Mouse (Mus musculus) hindbrain, embryonic 11.5 days (tissue): ENCODE results near the gene Slc4a3. TPM values are rescaled to one million over a fixed set of nuclear protein-coding genes. Genes with fewer than 3 reads are reported as not detected.

ENCODE experiments used
- ATAC-seq: fragments of 200-750 bp; cut with Nextera tagmentation; 2 replicates; pipeline ENCODE4 v1.8.0; 2017; ENCODE audit warnings: mild to moderate bottlenecking, moderate TSS enrichment, moderate library complexity; ENCODE audit not compliant: low FRiP score
- DNase-seq: peaks from one replicate; pipeline ENCODE4 v3.0.0-alpha.2; 2015; ENCODE audit warnings: low spot score
- H3K27ac ChIP-seq: fragments of 300-500 bp; sonication (generic); 2 replicates; pipeline ENCODE4 v1.5.1; 2014; ENCODE audit warnings: mild to moderate bottlenecking, low read depth, low read length
- H3K27me3 ChIP-seq: fragments of 300-500 bp; sonication (generic); 2 replicates; pipeline ENCODE4 v1.6.1; 2014; ENCODE audit warnings: mild to moderate bottlenecking, low read length, moderate library complexity, mixed read lengths; ENCODE audit not compliant: control insufficient read depth, insufficient read depth
- H3K36me3 ChIP-seq: fragments of 300-500 bp; sonication (generic); 2 replicates; pipeline ENCODE4 v1.6.1; 2014; ENCODE audit warnings: mild to moderate bottlenecking, low read length, moderate library complexity, mixed read lengths; ENCODE audit not compliant: control insufficient read depth, insufficient read depth
- H3K4me1 ChIP-seq: fragments of 300-500 bp; sonication (generic); replicated peaks from 2 replicates; pipeline ENCODE4 v1.6.1; 2014; ENCODE audit warnings: low read length, mixed read lengths; ENCODE audit not compliant: control insufficient read depth, insufficient read depth
- H3K4me2 ChIP-seq: fragments of 300-500 bp; sonication (generic); replicated peaks from 2 replicates; pipeline ENCODE4 v1.6.1; 2014; ENCODE audit warnings: mild to moderate bottlenecking, low read depth, low read length
- H3K4me3 ChIP-seq: fragments of 300-500 bp; sonication (generic); 2 replicates; pipeline ENCODE4 v1.5.1; 2014; ENCODE audit warnings: low read depth, low read length
- H3K9ac ChIP-seq: fragments of 300-500 bp; sonication (generic); 2 replicates; pipeline ENCODE4 v1.6.1; 2014; ENCODE audit warnings: low read depth, low read length
- H3K9me3 ChIP-seq: fragments of 300-500 bp; sonication (generic); 2 replicates; pipeline ENCODE4 v1.6.1; 2016; ENCODE audit warnings: low read length; ENCODE audit not compliant: control insufficient read depth
- WGBS: fragments of 180-500 bp; shearing (Covaris S2); extraction: QIAGEN DNeasy Blood & Tissue Kit; methylation state at CpG from one replicate; pipeline ENCODE4 v1.1.7; 2014; 5-methylcytosine and 5-hydroxymethylcytosine counted together
- polyA plus RNA-seq: library from polyadenylated mRNA; unstranded; fragments of >200 nt; fragmentation: Nextera tagmentation; extraction: Ambion mirVana; gene quantifications from 2 replicates; pipeline ENCODE4 v1.2.1, GENCODE M21; 2014

The Slc4a3 gene
- polyA plus RNA-seq, 1 experiment from 2014 or later, result 9.2 TPM

- Histone ChIP-seq H3K36me3 (no peaks in the 10 kb centered on the region), H3K4me1 (no peaks in the 10 kb centered on the region), H3K27ac (no peak overlapping the region), H3K4me3 (no peak overlapping the region), H3K9me3 (no peaks in the 10 kb centered on the region), H3K4me2 (no peak overlapping the region), H3K27me3 (no peaks in the 10 kb centered on the region), H3K9ac (no peak overlapping the region)
- DNase-seq (no peak), ATAC-seq (no peak)
- WGBS, result 86% methylated on average over 2 of the region's 2 CpGs
Measured at GRCm38 (mm10) chr1:75537587-75537986, 8.5 kb upstream of the Slc4a3 start.

GRCm38 (mm10) chr1:75538597-75539190 lies 7.4 kb upstream of the Slc4a3 start:
- H3K27ac ChIP-seq, result no peak overlapping the region
- no peaks in the 10 kb centered on the region for H3K4me1 ChIP-seq
- WGBS, result 89% methylated on average over 9 of the region's 9 CpGs
- no peak overlapping the region for H3K9ac ChIP-seq
- H3K27me3 ChIP-seq, result no peaks in the 10 kb centered on the region
- no peak for ATAC-seq
- H3K4me3 ChIP-seq, result no peak overlapping the region
- H3K4me2 ChIP-seq, result no peak overlapping the region
- H3K36me3 ChIP-seq, result no peaks in the 10 kb centered on the region
- no peaks in the 10 kb centered on the region for H3K9me3 ChIP-seq
- no peak for DNase-seq

GRCm38 (mm10) chr1:75541496-75541895 lies 4.6 kb upstream of the Slc4a3 start:
- ATAC-seq (no peak), DNase-seq (no peak)
- Histone ChIP-seq H3K9ac (no peak overlapping the region), H3K4me1 (no peaks in the 10 kb centered on the region), H3K36me3 (no peaks in the 10 kb centered on the region), H3K27me3 (no peaks in the 10 kb centered on the region), H3K9me3 (no peaks in the 10 kb centered on the region), H3K27ac (no peak overlapping the region), H3K4me3 (no peak overlapping the region), H3K4me2 (no peak overlapping the region)
- 89% methylated on average over 7 of the region's 7 CpGs for WGBS

GRCm38 (mm10) chr1:75544351-75544750 lies 1.7 kb upstream of the Slc4a3 start:
- DNase-seq (no peak), ATAC-seq (no peak)
- WGBS, result 93% methylated on average over 6 of the region's 6 CpGs

GRCm38 (mm10) chr1:75547351-75547750 lies 1.3 kb downstream of the Slc4a3 start:
- Histone ChIP-seq H3K27ac (no peak overlapping the region), H3K4me3 (no peak overlapping the region), H3K36me3 (no peaks in the 10 kb centered on the region; the same call in 1 of the 2 replicates), H3K9me3 (no peaks in the 10 kb centered on the region), H3K4me2 (no peak overlapping the region; the same call in 1 of the 2 replicates), H3K4me1 (0 out of 2 replicates have a peak, but pooled peaks cover 2% of the 10 kb centered on the region), H3K27me3 (no peaks in the 10 kb centered on the region), H3K9ac (no peak overlapping the region)
- no peak for DNase-seq
- no peak for ATAC-seq
- 92% methylated on average over 13 of the region's 13 CpGs for WGBS

More at GRCm38 (mm10) chr1:75544351-75544750, 1.7 kb upstream of the Slc4a3 start:
- Histone ChIP-seq H3K36me3 (no peaks in the 10 kb centered on the region), H3K4me2 (no peak overlapping the region), H3K4me1 (0 out of 2 replicates have a peak, but pooled peaks cover 2% of the 10 kb centered on the region), H3K9me3 (no peaks in the 10 kb centered on the region), H3K27me3 (no peaks in the 10 kb centered on the region), H3K9ac (no peak overlapping the region), H3K27ac (no peak overlapping the region), H3K4me3 (no peak overlapping the region)

- H3K4me2 ChIP-seq, result no peak overlapping the region
- no peak for ATAC-seq
Measured at GRCm38 (mm10) chr1:75548083-75548482, 2.0 kb downstream of the Slc4a3 start.

GRCm38 (mm10) chr1:75548871-75549270 lies 2.8 kb downstream of the Slc4a3 start:
- 90% methylated on average over 17 of the region's 17 CpGs for WGBS
- DNase-seq (no peak), ATAC-seq (no peak)
- Histone ChIP-seq H3K36me3 (no peaks in the 10 kb centered on the region; the same call in 1 of the 2 replicates), H3K9ac (no peak overlapping the region), H3K4me2 (no peak overlapping the region), H3K9me3 (no peaks in the 10 kb centered on the region), H3K4me3 (no peak overlapping the region), H3K27me3 (no peaks in the 10 kb centered on the region), H3K4me1 (0 out of 2 replicates have a peak, but pooled peaks cover 2% of the 10 kb centered on the region), H3K27ac (no peak overlapping the region)

More at GRCm38 (mm10) chr1:75548083-75548482, 2.0 kb downstream of the Slc4a3 start:
- no peaks in the 10 kb centered on the region for H3K27me3 ChIP-seq
- no peaks in the 10 kb centered on the region for H3K9me3 ChIP-seq
- H3K36me3 ChIP-seq, result no peaks in the 10 kb centered on the region; the same call in 1 of the 2 replicates
- H3K4me1 ChIP-seq, result 0 out of 2 replicates have a peak, but pooled peaks cover 2% of the 10 kb centered on the region
- H3K9ac ChIP-seq, result no peak overlapping the region
- 95% methylated on average over 3 of the region's 3 CpGs for WGBS
- no peak for DNase-seq
- H3K4me3 ChIP-seq, result no peak overlapping the region
- H3K27ac ChIP-seq, result no peak overlapping the region

GRCm38 (mm10) chr1:75549289-75550279 lies 3.5 kb downstream of the Slc4a3 start:
- no peaks in the 10 kb centered on the region; the same call in 1 of the 2 replicates for H3K36me3 ChIP-seq
- 90% methylated on average over 17 of the region's 17 CpGs for WGBS

More at GRCm38 (mm10) chr1:75549289-75550279, 3.5 kb downstream of the Slc4a3 start:
- H3K9me3 ChIP-seq, result no peaks in the 10 kb centered on the region
- ATAC-seq (no peak), DNase-seq (no peak)
- no peaks in the 10 kb centered on the region for H3K27me3 ChIP-seq
- no peak overlapping the region for H3K9ac ChIP-seq
- no peak overlapping the region for H3K4me2 ChIP-seq
- 0 out of 2 replicates have a peak, but pooled peaks cover 2% of the 10 kb centered on the region for H3K4me1 ChIP-seq
- H3K27ac ChIP-seq, result no peak overlapping the region
- H3K4me3 ChIP-seq, result no peak overlapping the region
